ENCODE assay signal across 10 mouse cellular contexts in genomic region chr6:128766486-128767254, GRCm38 (mm10). TPM values are rescaled to one million over a fixed set of nuclear protein-coding genes. Genes with fewer than 3 reads are reported as not detected.
DNase-seq lines count a peak whose midpoint lies in the region; ATAC-seq and TF ChIP-seq lines count a peak whose summit lies in the region.
"Not testable (repeated sequence)": the region's sequence is repeated elsewhere in the genome, so short reads cannot be mapped to it uniquely, and the experiment has no call there.
"Had no signal": no experiment of that assay in that cellular context is flagged by ENCODE, and none has a peak within 500 bp of the region (broad histone marks: within the 10 kb centered on the region; RNA-seq: fewer than 3 reads in every experiment).

No protein-coding gene starts in this region.

- not testable (repeated sequence) for H3K27ac ChIP-seq in liver, postnatal 0 days (ENCODE audit: low read depth)

- H3K27me3 ChIP-seq in liver, postnatal 0 days (ENCODE audit: insufficient read depth, low read length), result not testable (repeated sequence)

- not testable (repeated sequence) for H3K4me3 ChIP-seq in liver, postnatal 0 days (ENCODE audit: low read depth, low read length)

- not testable (repeated sequence) for TF ChIP-seq EP300 in liver, postnatal 0 days (IDR thresholded peaks at IDR 0.05; ENCODE audit: low read depth)

- H3K4me1 ChIP-seq in liver, postnatal 0 days (ENCODE audit: insufficient read depth), result not testable (repeated sequence)

- WGBS in liver, postnatal 0 days (ENCODE audit: insufficient replicate concordance), result 69% methylated on average over 6 of the region's 6 CpGs

- not testable (repeated sequence) for H3K4me2 ChIP-seq in liver, postnatal 0 days (ENCODE audit: low read depth, low read length)

- peak; percentile 27 for ATAC-seq in liver, postnatal 0 days

- H3K36me3 ChIP-seq in liver, postnatal 0 days (replicated peaks; ENCODE audit: insufficient read depth, low read length), result not testable (repeated sequence)

- H3K9ac ChIP-seq in liver, postnatal 0 days (replicated peaks), result not testable (repeated sequence)

- DNase-seq in 416B (ENCODE audit: low read depth), result peak; percentile 90
- peak; percentile 54 for DNase-seq in adrenal gland, postnatal 14 days
- DNase-seq in embryo, embryonic 10.5 days (ENCODE audit: low spot score), result peak; percentile 84
- peak; percentile 93 for DNase-seq in heart, adult 11 months
- DNase-seq in kidney, adult 18-20 months, result peak; percentile 62
- DNase-seq in liver, postnatal 0 days, result peak; percentile 63
- DNase-seq in naive thymus-derived CD4-positive, alpha-beta T cell, adult 2 months (ENCODE audit: low read depth), result peak; percentile 81
- DNase-seq in spleen, postnatal 10 days (ENCODE audit: low spot score in 2 of 2), result peak; percentile 14 to 68

- peak; percentile 78 for TF ChIP-seq CTCF in liver, postnatal 0 days (IDR thresholded peaks at IDR 0.05; ENCODE audit: low read depth)

- not testable (repeated sequence) for H3K9me3 ChIP-seq in liver, postnatal 0 days (ENCODE audit: low read length)

RNA-seq across cellular contexts. Expression of gene Klrb1c, which starts 22.3 kb away (rescaled TPM):
- 0.30 and 0.68 TPM in 2 replicates for total RNA-seq in adrenal gland, postnatal 14 days (2021)
- polyA plus RNA-seq in liver, postnatal 0 days (2015; fragmentation: Nextera tagmentation; extraction: Ambion mirVana), result 0.64 and 1.1 TPM in 2 replicates

RNA-seq across cellular contexts. Expression of gene Klrb1, which starts 43.8 kb away (rescaled TPM):
- not detected in 2 replicates for total RNA-seq in adrenal gland, postnatal 14 days (2021)
- polyA plus RNA-seq in liver, postnatal 0 days (2015; fragmentation: Nextera tagmentation; extraction: Ambion mirVana), result not detected in 2 replicates
- total RNA-seq: ES-E14 had no signal
- polyA plus RNA-seq: forebrain, embryonic 16.5 days had no signal

RNA-seq across cellular contexts. Expression of gene Gm44511, which starts 59.4 kb away (rescaled TPM):
- not detected in 2 replicates for total RNA-seq in adrenal gland, postnatal 14 days (2021)
- polyA plus RNA-seq in liver, postnatal 0 days (2015; fragmentation: Nextera tagmentation; extraction: Ambion mirVana), result not detected in 2 replicates
- total RNA-seq: ES-E14 had no signal
- polyA plus RNA-seq: forebrain, embryonic 16.5 days had no signal

RNA-seq across cellular contexts. Expression of gene Klrb1b, which starts 59.5 kb away (rescaled TPM):
- 1.5 TPM in 1 of 2 replicates, not detected in the other for total RNA-seq in adrenal gland, postnatal 14 days (2021)
- polyA plus RNA-seq in liver, postnatal 0 days (2015; fragmentation: Nextera tagmentation; extraction: Ambion mirVana), result 0.32 and 0.39 TPM in 2 replicates
- total RNA-seq: ES-E14 had no signal
- polyA plus RNA-seq: forebrain, embryonic 16.5 days had no signal

Comparison
In these comparisons a context has a peak if more than half of its experiments do, and no peak if none do; other contexts are left out.
1. DNase-seq: peak in every context shown above with its lines; median percentile 93 in heart, adult 11 months; 90 in 416B; 84 in embryo, embryonic 10.5 days; 81 in naive thymus-derived CD4-positive, alpha-beta T cell, adult 2 months; 63 in liver, postnatal 0 days; 62 in kidney, adult 18-20 months; 54 in adrenal gland, postnatal 14 days; 41 in spleen, postnatal 10 days.